Mouse (Mus musculus) lung, embryonic 14.5 days (tissue): ENCODE results near the gene Oxa1l. TPM values are rescaled to one million over a fixed set of nuclear protein-coding genes. Genes with fewer than 3 reads are reported as not detected.

Experiments used
- ATAC-seq: fragments of 200-750 bp; cut with Nextera tagmentation; 2 replicates; pipeline ENCODE4 v1.8.0; 2017; ENCODE audit warnings: mild to moderate bottlenecking, moderate TSS enrichment, moderate library complexity; ENCODE audit not compliant: insufficient read depth
- DNase-seq: peaks from one replicate; pipeline ENCODE4 v3.0.0-alpha.2; 2015
- H3K27ac ChIP-seq: fragments of 300-500 bp; sonication (generic); 2 replicates; pipeline ENCODE4 v1.5.1; 2014; ENCODE audit warnings: low read depth, mild to moderate bottlenecking, moderate library complexity
- H3K27me3 ChIP-seq: fragments of 300-500 bp; sonication (generic); 2 replicates; pipeline ENCODE4 v1.6.1; 2014; ENCODE audit warnings: low read length, control low read depth; ENCODE audit not compliant: insufficient read depth
- H3K36me3 ChIP-seq: fragments of 300-500 bp; sonication (generic); 2 replicates; pipeline ENCODE4 v1.6.1; 2014; ENCODE audit warnings: control low read depth; ENCODE audit not compliant: insufficient read depth
- H3K4me1 ChIP-seq: fragments of 300-500 bp; sonication (generic); 2 replicates; pipeline ENCODE4 v1.6.1; 2014; ENCODE audit warnings: antibody characterized with exemption, control low read depth; ENCODE audit not compliant: insufficient read depth
- H3K4me2 ChIP-seq: fragments of 300-500 bp; sonication (generic); 2 replicates; pipeline ENCODE4 v1.6.1; 2014; ENCODE audit warnings: mild to moderate bottlenecking
- H3K4me3 ChIP-seq: fragments of 300-500 bp; sonication (generic); 2 replicates; pipeline ENCODE4 v1.5.1; 2014; ENCODE audit warnings: low read depth, low read length
- H3K9ac ChIP-seq: fragments of 300-500 bp; sonication (generic); 2 replicates; pipeline ENCODE4 v1.6.1; 2014
- H3K9me3 ChIP-seq: fragments of 300-500 bp; sonication (generic); 2 replicates; pipeline ENCODE4 v1.6.1; 2016; ENCODE audit warnings: low read depth, low read length, control low read depth
- CTCF ChIP-seq: IDR thresholded peaks from 2 replicates; pipeline ENCODE4 v1.5.1; 2016; ENCODE audit warnings: antibody characterized with exemption, low read depth
- WGBS: fragments of 180-500 bp; shearing (Covaris S2); extraction: QIAGEN DNeasy Blood & Tissue Kit; methylation state at CpG from one replicate; pipeline ENCODE4 v1.1.7; 2014; 5-methylcytosine and 5-hydroxymethylcytosine counted together
- polyA plus RNA-seq: library from polyadenylated mRNA; unstranded; fragments of >200 nt; fragmentation: Nextera tagmentation; extraction: Ambion mirVana; gene quantifications from 2 replicates; pipeline ENCODE4 v1.2.1, GENCODE M21; 2014

Gene Oxa1l
- polyA plus RNA-seq, 1 experiment from 2014 or later = 53.5 TPM

DNA sequence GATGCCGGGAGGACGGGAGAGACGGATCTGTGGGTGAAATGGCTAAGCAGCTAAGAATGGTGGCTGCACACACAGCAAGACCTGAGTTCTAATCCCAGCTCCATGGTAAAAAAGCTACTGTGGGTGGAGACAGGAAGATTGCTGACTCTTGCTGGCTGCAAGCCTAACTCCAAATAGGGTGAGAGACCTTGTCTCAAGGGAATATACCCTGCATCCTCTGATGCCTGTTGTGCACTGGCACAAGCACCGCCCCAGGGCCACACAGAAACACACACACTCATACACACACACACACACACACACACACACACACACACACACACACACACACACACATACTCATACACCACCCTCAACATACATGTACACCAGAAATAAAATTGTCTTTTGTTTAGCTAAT lies 56.2 kb downstream of the Oxa1l start:
- no peak overlapping the region for H3K9ac ChIP-seq
- DNase-seq (no peak), ATAC-seq (no peak)
- no peaks in the 10 kb centered on the region for H3K27me3 ChIP-seq
- no peaks in the 10 kb centered on the region for H3K9me3 ChIP-seq
- no peak overlapping the region; the same call in 1 of the 2 replicates for H3K27ac ChIP-seq
- H3K4me2 ChIP-seq = no peak overlapping the region
- TF ChIP-seq CTCF = no peak
- no peaks in the 10 kb centered on the region for H3K36me3 ChIP-seq
- peaks cover 27% of the 10 kb centered on the region for H3K4me1 ChIP-seq
- no peak overlapping the region for H3K4me3 ChIP-seq
- 86% methylated on average over 4 of the region's 4 CpGs for WGBS

DNA sequence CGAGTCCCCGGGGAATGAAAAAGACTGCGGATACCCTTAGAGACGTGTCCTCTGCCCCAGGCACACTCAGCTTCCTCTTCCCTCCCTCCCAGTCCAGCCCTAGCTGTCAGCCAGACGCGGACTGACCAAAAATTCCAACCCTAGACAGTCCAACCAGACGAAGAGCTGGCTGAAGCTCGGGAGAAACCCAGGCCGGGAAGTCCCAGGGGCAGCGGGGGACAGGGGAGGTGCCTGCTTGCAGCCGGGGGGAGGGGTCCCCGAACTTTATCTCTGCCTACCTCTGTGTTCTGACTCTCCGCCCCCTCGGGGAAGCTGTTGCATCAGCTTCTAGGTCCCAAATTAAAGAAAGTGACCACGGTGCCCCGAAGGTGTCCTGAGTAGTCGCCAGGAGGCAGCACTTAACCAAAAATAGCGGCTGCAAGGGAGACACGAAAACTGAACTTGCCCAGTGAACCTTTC lies 57.0 kb downstream of the Oxa1l start, which contains the start of gene Slc7a7:
TSS of gene Slc7a7 (minus strand) at position 158 of the 459 bp plus-strand sequence.
- ATAC-seq = 0 out of 2 replicates have a peak, but pooled peaks have one; percentile 29
- peak; percentile 46; the same call in 1 of the 2 replicates for TF ChIP-seq CTCF
- Histone ChIP-seq H3K27me3 (no peaks in the 10 kb centered on the region), H3K4me1 (peaks cover 27% of the 10 kb centered on the region), H3K4me2 (peak within 1 kb of the TSS; percentile 51), H3K27ac (peak within 1 kb of the TSS; percentile 12; the same call in 1 of the 2 replicates), H3K9ac (no peak within 1 kb of the TSS), H3K9me3 (no peaks in the 10 kb centered on the region), H3K36me3 (no peaks in the 10 kb centered on the region), H3K4me3 (no peak within 1 kb of the TSS)
- DNase-seq = peak; percentile 65
- 8% methylated on average over 19 of the region's 19 CpGs for WGBS

Other genes starting within 250 kb of the Oxa1l start
- gene Dad1, start 106.7 kb upstream of the Oxa1l start, polyA plus RNA-seq = 382 and 393 TPM in 2 replicates
- gene Abhd4, start 106.6 kb upstream of the Oxa1l start, polyA plus RNA-seq = 42.1 and 49.1 TPM in 2 replicates
- not detected in 2 replicates for gene Olfr49, start 75.9 kb upstream of the Oxa1l start, polyA plus RNA-seq
- gene Slc7a7, start 56.9 kb downstream of the Oxa1l start, polyA plus RNA-seq = 7.4 and 7.6 TPM in 2 replicates
- 274 and 280 TPM in 2 replicates for gene Mrpl52, start 66.1 kb downstream of the Oxa1l start, polyA plus RNA-seq
- 182 and 187 TPM in 2 replicates for gene Mmp14, start 70.8 kb downstream of the Oxa1l start, polyA plus RNA-seq
- gene Lrp10, start 103.3 kb downstream of the Oxa1l start, polyA plus RNA-seq = 46.1 and 46.2 TPM in 2 replicates
- 8.1 and 8.3 TPM in 2 replicates for gene Rem2, start 115.3 kb downstream of the Oxa1l start, polyA plus RNA-seq
- gene Prmt5, start 156.7 kb downstream of the Oxa1l start, polyA plus RNA-seq = 88.2 and 96.5 TPM in 2 replicates
- 53.0 and 60.3 TPM in 2 replicates for gene Haus4, start 193.8 kb downstream of the Oxa1l start, polyA plus RNA-seq
- gene Ajuba, start 216.7 kb downstream of the Oxa1l start, polyA plus RNA-seq = 37.8 and 43.6 TPM in 2 replicates
- 8.3 and 9.4 TPM in 2 replicates for gene 4931414P19Rik, start 245.2 kb downstream of the Oxa1l start, polyA plus RNA-seq